Mouse (Mus musculus): ENCODE data around the gene Ano1.

DNA sequence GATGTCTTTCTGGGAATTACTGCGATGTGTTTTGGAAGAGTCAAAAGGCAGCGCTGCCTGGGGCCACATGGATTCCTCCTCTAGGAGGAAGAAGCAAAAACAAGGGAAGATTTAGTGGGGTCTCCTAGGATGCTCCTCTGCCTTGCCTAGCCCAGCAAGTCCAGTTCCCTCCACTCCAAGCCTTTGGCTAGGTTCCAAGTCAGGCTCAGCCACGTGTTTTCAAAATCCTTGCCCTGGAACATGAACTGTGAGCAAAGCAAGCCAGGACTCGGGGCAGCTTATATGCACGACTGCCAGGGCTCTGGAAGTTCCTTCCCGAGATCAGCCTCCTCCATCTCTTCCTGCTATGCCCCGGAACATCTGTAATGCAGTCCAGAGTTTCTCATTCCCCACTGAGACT, 62.6 kb downstream of the Ano1 start:
- no peak for TF ChIP-seq EP300 (IDR thresholded peaks at IDR 0.05)
- TF ChIP-seq CTCF (IDR thresholded peaks at IDR 0.05), result no peak
